Mouse (Mus musculus): ENCODE results near the gene Rcan3.

The Rcan3 gene

GRCm38 (mm10) chr4:135413491-135413890 is 20.2 kb downstream of the Rcan3 start:
- no peak for DNase-seq (ENCODE audit: low spot score in 2 of 2)

- DNase-seq (ENCODE audit: low spot score in 2 of 2), result peak; percentile 11 to 38
Observed at GRCm38 (mm10) chr4:135411633-135412032, 22.0 kb downstream of the Rcan3 start.

GRCm38 (mm10) chr4:135406180-135406579 is 27.5 kb downstream of the Rcan3 start:
- peak; percentile 50 to 54 for DNase-seq (ENCODE audit: low spot score in 2 of 2)

- no peak for DNase-seq (ENCODE audit: low spot score in 2 of 2)
Observed at GRCm38 (mm10) chr4:135404916-135405315, 28.7 kb downstream of the Rcan3 start.

DNA sequence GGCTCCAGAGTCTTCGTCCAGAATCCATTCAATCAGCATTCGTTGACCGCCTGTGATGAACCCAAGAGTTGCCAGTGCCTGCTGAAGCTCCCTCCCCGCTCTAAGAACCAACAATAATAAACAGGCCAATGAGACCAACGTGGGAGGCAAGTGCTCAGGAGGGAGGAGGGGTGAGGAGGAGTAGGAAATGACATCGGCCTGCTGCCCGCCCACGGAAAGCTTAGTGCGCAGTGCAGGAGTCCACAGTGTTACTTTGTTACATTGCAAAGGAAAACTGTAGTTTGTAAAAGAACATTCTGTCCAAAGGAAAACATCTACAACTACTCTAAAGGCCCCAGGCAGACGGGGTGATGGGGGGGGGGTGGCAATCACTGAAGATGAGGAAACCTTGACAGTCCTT is 29.6 kb downstream of the Rcan3 start:
- DNase-seq (ENCODE audit: low spot score in 2 of 2), result no peak

DNA sequence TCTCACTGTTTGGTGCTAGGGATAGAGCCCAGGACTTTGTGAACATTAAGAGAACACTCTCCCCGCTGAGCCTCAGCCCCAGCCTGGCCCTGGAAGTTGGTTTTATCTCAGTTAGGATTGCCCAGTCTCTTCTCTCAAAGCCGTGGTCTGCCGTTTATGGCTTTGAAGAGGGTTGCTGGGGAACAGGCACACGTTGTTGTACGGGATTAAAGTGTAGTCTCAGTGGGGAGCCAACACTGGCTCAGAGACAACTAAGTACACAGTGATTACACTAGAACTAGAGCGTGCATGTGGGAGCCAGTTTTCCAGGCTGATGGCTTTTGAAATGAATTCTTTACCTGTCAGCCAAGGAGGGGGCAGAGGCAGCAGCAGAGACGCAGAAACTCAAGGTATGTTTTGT is 31.8 kb downstream of the Rcan3 start:
- DNase-seq (ENCODE audit: low spot score in 2 of 2), result no peak

DNA sequence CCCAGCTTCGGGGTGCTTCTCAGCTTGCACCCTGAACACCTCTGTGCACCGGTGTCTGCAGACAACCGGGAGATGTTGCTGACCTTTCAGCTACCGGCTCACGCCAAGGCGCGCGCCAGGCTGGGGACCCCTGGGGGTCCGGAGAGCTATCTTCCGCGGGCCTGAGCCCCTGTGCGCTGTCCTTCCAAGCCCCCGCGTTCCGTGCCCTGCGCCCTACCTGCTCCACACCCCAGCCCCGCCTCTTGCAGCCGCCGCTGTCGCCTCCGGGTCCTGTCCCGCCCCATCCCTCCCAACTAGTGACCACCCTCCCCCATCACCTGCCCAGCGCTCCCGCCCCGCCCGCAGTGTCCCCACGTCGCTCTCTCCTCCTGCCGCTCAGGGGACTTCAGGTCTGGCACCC is 35.7 kb downstream of the Rcan3 start, which contains the start of gene Ncmap:
Gene Ncmap (minus strand): TSS at position 237 of the 400 bp plus-strand sequence.
- no peak for DNase-seq (ENCODE audit: low spot score in 2 of 2)

DNA sequence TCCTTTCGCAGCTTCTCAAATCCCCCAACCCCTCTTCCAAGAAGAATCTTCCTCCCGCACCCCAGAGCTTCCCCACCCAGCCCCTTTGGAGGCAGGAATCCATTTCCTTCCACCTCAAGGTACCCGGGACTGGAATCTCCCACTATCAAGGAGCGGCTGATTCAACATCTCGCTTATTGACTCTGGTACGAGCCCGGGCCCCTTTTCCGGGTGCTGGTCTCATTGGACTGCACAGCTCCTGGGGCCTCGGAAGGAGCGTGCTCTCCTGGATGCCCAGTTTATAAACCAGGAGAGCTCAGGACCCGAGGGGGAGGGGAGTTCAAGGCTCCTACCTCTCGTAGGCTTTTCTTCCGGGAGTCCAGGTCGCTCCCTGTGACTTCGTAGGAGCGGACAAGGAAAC is 36.1 kb downstream of the Rcan3 start:
- peak in 1 of 2 experiments; percentile 30 for DNase-seq (ENCODE audit: low spot score in 2 of 2)

DNA sequence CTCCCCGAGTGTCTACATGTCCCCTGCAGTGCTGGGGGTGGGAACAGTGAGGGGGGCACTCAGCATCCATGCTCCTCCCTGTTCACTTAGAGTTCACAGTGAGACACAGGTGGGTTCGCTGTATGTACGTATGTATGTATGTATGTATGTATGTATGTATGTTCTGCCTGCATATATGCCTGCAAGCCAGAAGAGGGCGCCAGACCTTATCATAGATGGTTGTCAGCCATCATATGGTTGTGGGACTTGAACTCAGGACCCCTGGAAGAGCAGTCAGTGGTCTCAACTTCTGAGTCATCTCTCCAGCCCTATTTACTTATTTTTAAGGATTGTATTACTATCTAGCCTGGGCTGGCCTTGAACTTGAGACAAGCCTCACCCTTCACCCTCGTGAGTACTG is 37.4 kb downstream of the Rcan3 start:
- DNase-seq (ENCODE audit: low spot score in 2 of 2), result no peak

DNA sequence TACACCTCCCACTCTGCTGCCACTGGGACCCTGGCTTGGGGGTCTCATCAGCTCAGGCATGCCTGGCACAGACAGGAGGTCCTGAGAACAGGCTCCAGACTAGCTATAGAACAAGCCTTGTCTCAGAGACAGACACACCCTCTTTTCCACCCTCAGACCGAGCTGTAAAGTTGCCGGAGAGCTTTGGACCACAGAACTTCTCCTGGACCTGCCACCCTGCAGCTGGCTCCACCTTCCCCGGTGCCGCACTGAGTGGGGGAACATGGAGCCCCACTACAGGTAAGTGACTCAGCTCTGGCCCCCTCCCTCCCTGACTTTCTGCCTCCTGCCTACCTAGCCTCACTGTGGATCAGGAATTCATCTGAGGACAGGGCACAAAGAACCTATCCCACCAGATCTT is 38.3 kb downstream of the Rcan3 start:
- DNase-seq (ENCODE audit: low spot score in 2 of 2), result no peak

- no peak for DNase-seq (ENCODE audit: low spot score in 2 of 2)
Observed at GRCm38 (mm10) chr4:135394666-135395065, 39.0 kb downstream of the Rcan3 start.

DNA sequence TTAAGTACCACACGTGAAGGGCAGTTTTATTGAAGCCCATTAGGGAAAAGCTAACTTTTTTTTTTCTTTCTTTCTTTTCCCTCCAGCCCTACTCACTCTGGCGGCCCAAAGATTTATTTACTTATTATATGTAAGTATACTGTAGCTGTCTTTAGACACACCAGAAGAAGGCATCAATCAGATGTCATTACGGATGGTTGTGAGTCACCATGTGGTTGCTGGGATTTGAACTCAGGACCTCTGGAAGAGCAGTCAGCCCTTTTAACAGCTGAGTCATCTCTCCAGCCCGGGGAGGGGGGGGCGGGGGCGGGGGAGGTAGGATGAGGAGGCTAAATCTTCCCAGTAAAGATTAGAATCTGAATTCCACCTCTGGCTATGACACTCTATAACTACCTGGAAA is 40.3 kb downstream of the Rcan3 start:
- no peak for DNase-seq (ENCODE audit: low spot score in 2 of 2)

GRCm38 (mm10) chr4:135392801-135393200 is 40.9 kb downstream of the Rcan3 start:
- DNase-seq (ENCODE audit: low spot score in 2 of 2), result no peak

DNA sequence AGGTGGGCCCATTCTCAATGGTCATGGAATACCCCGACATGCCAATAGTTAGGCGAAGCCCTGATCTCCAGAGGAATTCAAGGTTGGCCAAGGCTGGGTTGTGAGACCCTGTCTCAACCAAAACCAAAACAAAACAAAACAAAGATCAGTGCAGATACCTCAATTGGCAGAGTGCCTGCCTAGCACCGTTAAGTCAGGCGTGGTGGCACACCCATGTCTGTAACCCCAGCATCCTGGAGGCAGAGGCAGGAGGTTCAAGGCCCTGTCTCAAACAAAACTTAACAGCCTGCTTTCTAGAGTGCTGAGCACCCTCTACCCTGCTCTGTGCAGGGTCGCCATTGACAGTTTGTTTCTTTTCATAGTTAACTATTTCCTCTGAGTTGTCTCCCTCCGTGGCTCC is 42.6 kb downstream of the Rcan3 start:
- no peak for DNase-seq (ENCODE audit: low spot score in 2 of 2)

GRCm38 (mm10) chr4:135385614-135386013 is 48.0 kb downstream of the Rcan3 start:
- no peak for DNase-seq (ENCODE audit: low spot score in 2 of 2)

- peak; percentile 33 to 35 for DNase-seq (ENCODE audit: low spot score in 2 of 2)
Observed at GRCm38 (mm10) chr4:135382316-135382715, 51.3 kb downstream of the Rcan3 start.

- DNase-seq (ENCODE audit: low spot score in 2 of 2), result no peak
Observed at GRCm38 (mm10) chr4:135381355-135381754, 52.3 kb downstream of the Rcan3 start.

DNA sequence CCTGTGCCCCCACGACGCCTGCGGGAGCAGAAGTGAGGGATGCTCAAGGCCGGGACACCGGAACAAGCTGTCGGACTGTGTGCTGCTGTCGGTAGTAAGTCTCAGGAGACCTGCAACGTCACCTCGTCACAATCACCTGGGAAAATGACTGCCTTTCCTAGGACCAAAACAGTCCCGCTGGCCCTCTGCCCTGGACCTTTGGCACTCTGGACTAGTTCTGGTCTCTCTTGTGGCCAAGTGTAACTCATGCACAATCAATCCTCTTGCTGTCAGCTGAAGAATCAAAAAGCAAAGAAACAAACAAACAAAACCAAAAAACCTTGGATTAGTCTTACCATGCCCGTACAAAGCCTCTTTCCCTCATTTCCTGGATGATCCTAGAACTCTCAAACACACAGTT is 56.4 kb downstream of the Rcan3 start:
- no peak for DNase-seq (ENCODE audit: low spot score in 2 of 2)

- no peak for DNase-seq (ENCODE audit: low spot score in 2 of 2)
Observed at GRCm38 (mm10) chr4:135375444-135375843, 58.2 kb downstream of the Rcan3 start.

GRCm38 (mm10) chr4:135373299-135373698 is 60.4 kb downstream of the Rcan3 start:
- no peak for DNase-seq (ENCODE audit: low spot score in 2 of 2)

GRCm38 (mm10) chr4:135370372-135370771 is 63.3 kb downstream of the Rcan3 start:
- DNase-seq (ENCODE audit: low spot score in 2 of 2), result no peak

DNA sequence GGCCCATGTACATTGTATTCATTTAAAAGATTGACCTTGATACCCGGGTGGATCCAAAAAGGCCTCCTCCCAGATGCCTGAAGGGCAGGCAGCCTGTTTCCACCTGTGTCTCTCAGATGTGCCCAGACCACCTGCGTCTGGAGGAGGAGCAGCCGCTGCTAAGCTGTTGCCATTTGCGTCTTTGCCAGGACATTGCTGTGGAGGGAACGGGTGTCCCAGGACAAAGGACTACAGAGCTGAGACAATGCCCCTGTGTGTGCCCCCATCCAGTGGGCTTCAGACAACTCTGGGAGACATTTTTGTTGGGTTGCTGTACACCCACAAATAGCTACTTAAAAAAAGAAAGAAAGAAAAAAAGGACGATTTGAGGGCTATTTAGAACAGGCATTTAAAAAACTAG is 70.8 kb downstream of the Rcan3 start:
- DNase-seq (ENCODE audit: low spot score in 2 of 2), result no peak
